Mouse (Mus musculus) limb, embryonic 14.5 days (tissue): ENCODE measurements around the gene Kcnj5. TPM values are rescaled to one million over a fixed set of nuclear protein-coding genes. Genes with fewer than 3 reads are reported as not detected.
A peak's percentile ranks its signal among the peaks of the same experiment; 100 is the strongest.

Source experiments
- ATAC-seq: fragments of 200-750 bp; cut with Nextera tagmentation; 2 replicates; pipeline ENCODE4 v1.8.0; 2017; ENCODE audit warnings: low read depth, moderate number of reproducible peaks, moderate TSS enrichment; ENCODE audit not compliant: low FRiP score
- DNase-seq: peaks from one replicate; pipeline ENCODE4 v3.0.0-alpha.2; 2015; ENCODE audit warnings: low spot score
- H3K27ac ChIP-seq: fragments of 300-500 bp; sonication (generic); replicated peaks from 2 replicates; pipeline ENCODE4 v1.5.1; 2014; ENCODE audit warnings: low read depth, mild to moderate bottlenecking, low read length, moderate library complexity, mixed read lengths
- H3K27me3 ChIP-seq: fragments of 300-500 bp; sonication (generic); 2 replicates; pipeline ENCODE4 v1.6.1; 2014; ENCODE audit warnings: low read length, mixed read lengths; ENCODE audit not compliant: control insufficient read depth, insufficient read depth
- H3K36me3 ChIP-seq: fragments of 300-500 bp; sonication (generic); 2 replicates; pipeline ENCODE4 v1.6.1; 2014; ENCODE audit warnings: mild to moderate bottlenecking, low read length, moderate library complexity, mixed read lengths; ENCODE audit not compliant: control insufficient read depth, insufficient read depth
- H3K4me1 ChIP-seq: fragments of 300-500 bp; sonication (generic); 2 replicates; pipeline ENCODE4 v1.6.1; 2014; ENCODE audit warnings: antibody characterized with exemption, low read length, mixed read lengths; ENCODE audit not compliant: control insufficient read depth, insufficient read depth
- H3K4me2 ChIP-seq: fragments of 300-500 bp; sonication (generic); replicated peaks from 2 replicates; pipeline ENCODE4 v1.6.1; 2014; ENCODE audit warnings: low read depth, mild to moderate bottlenecking, low read length, moderate library complexity; ENCODE audit not compliant: severe bottlenecking
- H3K4me3 ChIP-seq: fragments of 300-500 bp; sonication (generic); replicated peaks from 2 replicates; pipeline ENCODE4 v1.5.1; 2014; ENCODE audit warnings: low read length
- H3K9ac ChIP-seq: fragments of 300-500 bp; sonication (generic); 2 replicates; pipeline ENCODE4 v1.6.1; 2014; ENCODE audit warnings: mild to moderate bottlenecking, low read depth, low read length, moderate library complexity; ENCODE audit not compliant: severe bottlenecking
- H3K9me3 ChIP-seq: fragments of 300-500 bp; sonication (generic); 2 replicates; pipeline ENCODE4 v1.6.1; 2016; ENCODE audit warnings: low read length; ENCODE audit not compliant: control insufficient read depth
- POLR2A ChIP-seq: fragments of 200-500 bp; IDR thresholded peaks from 2 replicates; pipeline ENCODE4 v1.8.0; 2012; ENCODE audit warnings: inconsistent platforms, mild to moderate bottlenecking, moderate library complexity, borderline replicate concordance; ENCODE audit not compliant: insufficient read depth, insufficient read length; ENCODE audit errors: extremely low read depth
- WGBS: fragments of 180-500 bp; shearing (Covaris S2); extraction: QIAGEN DNeasy Blood & Tissue Kit; methylation state at CpG from one replicate; pipeline ENCODE4 v1.1.7; 2014; 5-methylcytosine and 5-hydroxymethylcytosine counted together
- polyA plus RNA-seq, 2 experiments: library from polyadenylated mRNA; depleted of rRNA in 1 of 2; stranded (reverse) in 1 of 2; unstranded in 1 of 2; fragments of >200 nt; fragmentation: Nextera tagmentation in 1 of 2; extraction: Ambion mirVana in 1 of 2; gene quantifications; 2 replicates each; pipeline versions ENCODE4 v1.2.1 to v1.2.3; 2012 to 2014

Gene Kcnj5
- 0.04 and 0.06 TPM in 2 replicates for polyA plus RNA-seq (2012; rRNA removed)
- not detected in 2 replicates for polyA plus RNA-seq (2014; fragmentation: Nextera tagmentation; extraction: Ambion mirVana)

DNA sequence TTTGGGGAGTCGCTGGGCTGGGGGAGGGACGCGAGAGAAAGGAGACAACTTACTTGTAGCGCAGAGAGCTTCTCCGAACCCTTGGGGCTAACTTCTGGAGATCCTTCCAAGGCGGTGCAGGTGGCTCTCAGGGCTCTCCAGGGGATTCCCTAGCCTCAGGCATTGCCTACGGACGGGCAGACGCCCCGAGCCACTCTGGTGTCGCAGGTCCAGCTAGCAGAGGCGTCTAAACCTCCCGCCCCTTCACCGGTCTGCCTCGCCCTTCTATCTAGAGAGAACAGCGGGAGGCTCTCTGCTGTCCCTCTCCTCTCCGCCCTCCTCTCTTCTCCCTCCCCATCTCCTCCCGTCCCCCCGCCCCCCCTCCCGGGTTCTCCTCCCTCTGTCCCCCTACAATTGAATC lies at the start of gene Kcnj5:
Kcnj5 (minus strand) TSS at position 300 of the 400 bp plus-strand sequence.
- ATAC-seq (no peak), DNase-seq (no peak)
- H3K4me2 ChIP-seq, result peak within 1 kb of the TSS; percentile 46
- peaks cover 16% of the 10 kb centered on the region for H3K4me1 ChIP-seq
- WGBS, result under 1% methylated on average over 18 of the region's 20 CpGs
- H3K27me3 ChIP-seq, result peaks cover 43% of the 10 kb centered on the region
- no peak within 1 kb of the TSS for H3K27ac ChIP-seq
- H3K9me3 ChIP-seq, result no peaks in the 10 kb centered on the region
- H3K9ac ChIP-seq, result no peak within 1 kb of the TSS
- H3K36me3 ChIP-seq, result no peaks in the 10 kb centered on the region
- TF ChIP-seq POLR2A, result no peak
- peak within 1 kb of the TSS; percentile 28 for H3K4me3 ChIP-seq

DNA sequence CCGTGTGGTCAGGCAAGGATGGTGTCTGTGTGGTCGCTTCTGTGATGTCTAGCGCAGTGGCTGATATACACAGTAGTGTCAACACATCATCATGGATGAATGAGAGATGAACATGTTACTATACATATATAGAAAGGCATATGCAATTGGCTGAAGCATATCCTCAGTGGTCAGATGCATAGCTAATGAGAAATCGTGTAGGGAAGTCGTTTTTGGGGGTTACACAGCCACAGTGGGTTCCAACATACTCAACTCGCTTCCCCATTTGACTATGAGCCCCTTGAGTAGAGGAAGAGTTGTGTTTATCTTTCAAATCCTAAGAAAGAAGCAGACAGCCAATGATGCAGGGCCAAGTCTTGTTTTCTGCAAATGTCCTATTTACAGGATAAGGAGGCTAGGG lies 48.6 kb upstream of the Kcnj5 start:
- DNase-seq (no peak), ATAC-seq (no peak)
- Histone ChIP-seq H3K4me3 (no peak overlapping the region), H3K36me3 (no peaks in the 10 kb centered on the region), H3K9ac (no peak overlapping the region), H3K4me2 (no peak overlapping the region), H3K9me3 (no peaks in the 10 kb centered on the region), H3K27me3 (no peaks in the 10 kb centered on the region), H3K27ac (no peak overlapping the region), H3K4me1 (no peaks in the 10 kb centered on the region)
- no peak for TF ChIP-seq POLR2A
- whole genome bisulfite sequencing, result 82% methylated on average over 6 of the region's 6 CpGs

DNA sequence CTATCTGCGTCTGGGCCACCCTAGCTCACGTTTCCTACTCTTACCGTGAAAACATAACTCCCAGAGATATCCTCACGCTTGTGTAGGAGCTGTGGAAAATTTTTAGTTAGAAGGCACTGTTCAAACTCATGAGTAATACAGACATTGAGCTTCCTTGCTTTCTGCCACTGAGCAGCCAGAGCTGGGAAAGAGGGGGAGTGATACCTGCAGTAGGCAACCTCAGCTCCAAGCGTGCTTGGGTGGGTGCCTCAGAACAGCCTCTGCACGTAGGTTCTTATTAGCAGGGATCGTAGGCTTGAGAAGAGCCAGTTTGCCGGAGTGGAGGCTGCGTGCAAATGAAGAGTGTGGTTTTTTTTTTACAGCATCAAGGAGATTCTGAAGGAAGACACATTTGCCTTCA lies 47.6 kb upstream of the Kcnj5 start:
- no peak overlapping the region for H3K4me3 ChIP-seq
- no peak for TF ChIP-seq POLR2A
- no peak overlapping the region for H3K27ac ChIP-seq
- ATAC-seq (no peak), DNase-seq (no peak)
- WGBS, result 83% methylated on average over 9 of the region's 9 CpGs
- no peak overlapping the region for H3K4me2 ChIP-seq
- H3K4me1 ChIP-seq, result no peaks in the 10 kb centered on the region
- no peaks in the 10 kb centered on the region for H3K9me3 ChIP-seq
- no peaks in the 10 kb centered on the region for H3K27me3 ChIP-seq
- H3K9ac ChIP-seq, result no peak overlapping the region
- H3K36me3 ChIP-seq, result no peaks in the 10 kb centered on the region

DNA sequence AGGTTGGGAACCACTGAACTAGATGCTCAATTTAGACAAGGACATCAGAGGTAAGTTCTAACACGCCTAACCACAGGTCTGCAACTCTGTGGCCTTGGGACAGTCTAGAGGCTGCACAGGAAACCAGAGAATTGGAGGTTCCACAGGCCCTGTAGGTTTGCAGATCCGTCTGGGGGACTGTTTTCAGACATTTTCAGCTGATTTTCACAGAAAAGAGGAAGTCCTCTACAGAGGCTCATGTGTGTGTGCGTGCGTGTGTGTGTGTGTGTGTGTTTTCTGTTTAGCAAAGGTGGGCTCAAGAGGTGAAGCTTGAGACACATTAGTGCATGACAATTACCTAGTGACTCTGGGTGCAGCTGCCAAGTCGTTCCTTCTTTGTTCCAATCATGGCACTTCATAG lies 46.9 kb upstream of the Kcnj5 start:
- no peak for TF ChIP-seq POLR2A
- 0 out of 2 replicates have a peak, but pooled peaks cover under 1% of the 10 kb centered on the region for H3K4me1 ChIP-seq
- H3K4me2 ChIP-seq, result no peak overlapping the region
- no peak overlapping the region for H3K27ac ChIP-seq
- 75% methylated on average over 5 of the region's 5 CpGs for WGBS
- H3K4me3 ChIP-seq, result no peak overlapping the region
- no peaks in the 10 kb centered on the region for H3K36me3 ChIP-seq
- no peaks in the 10 kb centered on the region for H3K27me3 ChIP-seq
- DNase-seq (no peak), ATAC-seq (no peak)
- no peaks in the 10 kb centered on the region for H3K9me3 ChIP-seq
- no peak overlapping the region for H3K9ac ChIP-seq

DNA sequence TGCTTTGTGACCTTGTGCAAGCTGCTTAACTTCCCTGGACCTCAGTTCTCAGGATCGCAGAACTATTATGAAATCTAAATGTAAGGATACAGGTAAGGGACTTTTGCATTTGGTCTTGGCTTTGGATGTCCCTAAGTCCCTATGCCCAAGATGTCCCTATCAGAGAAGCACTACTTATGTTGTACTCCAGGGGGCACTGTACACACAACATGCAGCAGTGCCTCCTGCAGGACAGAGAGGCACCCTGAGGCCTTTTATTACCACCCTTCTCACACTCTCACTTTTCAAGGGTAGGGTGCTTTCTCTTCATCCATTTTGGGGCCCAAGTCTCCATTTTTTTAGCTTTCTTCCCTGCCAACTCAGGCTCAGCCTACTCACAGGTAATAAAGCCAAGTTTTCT lies 44.0 kb upstream of the Kcnj5 start:
- H3K4me1 ChIP-seq, result peaks cover 3% of the 10 kb centered on the region; the same call in 1 of the 2 replicates
- no peak overlapping the region for H3K4me2 ChIP-seq
- H3K27ac ChIP-seq, result no peak overlapping the region
- no peak overlapping the region for H3K9ac ChIP-seq
- no peak for DNase-seq
- H3K27me3 ChIP-seq, result no peaks in the 10 kb centered on the region
- 100% methylated on average over 1 of the region's 1 CpGs for WGBS
- H3K9me3 ChIP-seq, result no peaks in the 10 kb centered on the region
- no peak for ATAC-seq
- H3K4me3 ChIP-seq, result no peak overlapping the region
- H3K36me3 ChIP-seq, result no peaks in the 10 kb centered on the region
- TF ChIP-seq POLR2A, result no peak

DNA sequence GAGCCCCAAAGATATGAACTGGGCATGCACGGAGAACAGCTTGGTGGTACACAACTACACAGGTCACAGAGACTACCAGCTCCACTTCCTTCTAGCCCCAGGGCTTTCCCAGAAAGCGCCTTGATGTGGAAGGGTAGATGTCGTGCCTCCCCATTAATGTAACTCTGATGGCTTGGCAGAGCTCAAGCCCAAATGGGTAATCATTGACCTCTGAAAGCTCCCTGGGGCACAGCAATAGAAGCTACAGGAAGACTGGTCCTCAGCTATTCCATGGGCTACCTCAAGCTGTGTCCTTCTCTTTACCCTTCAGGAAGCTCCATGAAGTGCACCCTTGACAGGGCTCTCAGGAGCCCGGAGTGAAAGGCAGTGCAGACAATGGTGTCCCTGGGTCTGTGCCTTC lies 40.8 kb upstream of the Kcnj5 start:
- H3K36me3 ChIP-seq, result no peaks in the 10 kb centered on the region
- H3K4me2 ChIP-seq, result no peak overlapping the region
- no peak for TF ChIP-seq POLR2A
- H3K9me3 ChIP-seq, result no peaks in the 10 kb centered on the region
- no peak overlapping the region for H3K27ac ChIP-seq
- H3K4me1 ChIP-seq, result peaks cover 3% of the 10 kb centered on the region; the same call in 1 of the 2 replicates
- no peak overlapping the region for H3K4me3 ChIP-seq
- H3K27me3 ChIP-seq, result no peaks in the 10 kb centered on the region
- ATAC-seq (no peak), DNase-seq (no peak)
- WGBS, result 80% methylated on average over 4 of the region's 4 CpGs
- H3K9ac ChIP-seq, result no peak overlapping the region
